20 mouse cellular contexts compared by ENCODE assay signal in the genomic region with DNA sequence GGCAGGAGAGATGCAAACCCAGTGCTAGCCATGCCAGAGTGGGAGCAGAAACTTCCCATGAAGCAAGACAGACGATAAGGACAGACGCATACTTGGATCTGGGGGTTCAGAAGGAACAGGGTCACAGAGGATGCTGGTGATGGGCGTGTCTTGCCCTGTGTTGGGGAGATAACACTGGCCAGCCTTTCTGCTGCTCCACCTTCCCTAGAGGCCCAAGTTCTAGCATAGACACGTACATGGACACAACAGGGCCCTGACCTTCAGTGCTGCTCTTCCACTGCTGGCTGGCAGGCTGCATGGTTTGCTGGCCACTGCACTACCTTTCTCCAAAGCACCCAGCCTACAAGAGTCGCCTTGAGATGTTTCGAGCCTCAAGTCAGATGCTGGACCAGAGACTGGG.
"Had no signal": no experiment of that assay in that cellular context is flagged by ENCODE, and none has a peak within 500 bp of the region (broad histone marks: within the 10 kb centered on the region; RNA-seq: fewer than 3 reads in every experiment).

No protein-coding gene starts in this region.

- DNase-seq: kidney, adult 11 months; kidney, adult 8-10 months; kidney, postnatal 10 days; kidney, postnatal 36 days; layer of hippocampus, postnatal 36 days; lung, embryonic 14.5 days; thymus, adult 2 months; thymus, postnatal 14 days; thymus, postnatal 4 days had no signal

- H3K4me1 ChIP-seq: limb, embryonic 13.5 days; megakaryocyte, embryonic 14.5 days; midbrain, embryonic 13.5 days had no signal

- H3K9ac ChIP-seq: kidney, embryonic 15.5 days; limb, embryonic 13.5 days; lung, embryonic 14.5 days; midbrain, embryonic 13.5 days; neural tube, embryonic 13.5 days had no signal

- H3K27ac ChIP-seq: kidney, embryonic 15.5 days; limb, embryonic 10.5 days; limb, embryonic 13.5 days; macrophage; midbrain, embryonic 10.5 days; midbrain, embryonic 13.5 days; neural tube, embryonic 13.5 days had no signal

- H3K36me3 ChIP-seq: kidney, embryonic 15.5 days; limb, embryonic 10.5 days; limb, embryonic 13.5 days; midbrain, embryonic 10.5 days; midbrain, embryonic 13.5 days; neural tube, embryonic 13.5 days had no signal

- H3K4me2 ChIP-seq: kidney, embryonic 15.5 days; limb, embryonic 13.5 days; lung, embryonic 14.5 days; midbrain, embryonic 13.5 days; neural tube, embryonic 13.5 days had no signal

- H3K9me3 ChIP-seq: kidney, embryonic 15.5 days; limb, embryonic 10.5 days; limb, embryonic 13.5 days; megakaryocyte, embryonic 14.5 days; midbrain, embryonic 10.5 days; midbrain, embryonic 13.5 days; neural tube, embryonic 13.5 days had no signal

- ATAC-seq: lung, postnatal 0 days; midbrain, embryonic 13.5 days; midbrain, embryonic 16.5 days had no signal

- H3K4me3 ChIP-seq: kidney, embryonic 15.5 days; limb, embryonic 10.5 days; limb, embryonic 13.5 days; megakaryocyte, embryonic 14.5 days; midbrain, embryonic 10.5 days; midbrain, embryonic 13.5 days; myocyte; neural tube, embryonic 13.5 days had no signal

- H3K27me3 ChIP-seq: limb, embryonic 13.5 days; midbrain, embryonic 13.5 days had no signal
